Mouse (Mus musculus): Measurements from ENCODE around the gene Pde4a. TPM values are rescaled to one million over a fixed set of nuclear protein-coding genes. Genes with fewer than 3 reads are reported as not detected.
A peak's percentile ranks its signal among the peaks of the same experiment; 100 is the strongest.
"Not testable (repeated sequence)": the region's sequence is repeated elsewhere in the genome, so short reads cannot be mapped to it uniquely, and the experiment has no call there.

Pde4a gene
- polyA plus RNA-seq, 1 experiment from 2014 or later, result 6.0 TPM

GRCm38 (mm10) chr9:21193786-21194185, 28.3 kb downstream of the Pde4a start:
- Histone ChIP-seq H3K27ac (no peak overlapping the region), H3K27me3 (replicated peaks) (no peaks in the 10 kb centered on the region), H3K9ac (no peak overlapping the region), H3K9me3 (no peaks in the 10 kb centered on the region), H3K36me3 (no peaks in the 10 kb centered on the region), H3K4me2 (replicated peaks) (no peak overlapping the region), H3K4me3 (replicated peaks) (no peak overlapping the region), H3K4me1 (replicated peaks) (peaks cover 13% of the 10 kb centered on the region)
- ATAC-seq, result no peak
- 85% methylated on average over 3 of the region's 3 CpGs for WGBS

GRCm38 (mm10) chr9:21194787-21195493, 29.4 kb downstream of the Pde4a start:
- Histone ChIP-seq H3K4me1 (replicated peaks) (peaks cover 13% of the 10 kb centered on the region), H3K9me3 (no peaks in the 10 kb centered on the region), H3K9ac (no peak overlapping the region), H3K4me2 (replicated peaks) (no peak overlapping the region), H3K36me3 (no peaks in the 10 kb centered on the region), H3K27me3 (replicated peaks) (no peaks in the 10 kb centered on the region), H3K4me3 (replicated peaks) (no peak overlapping the region), H3K27ac (no peak overlapping the region)
- ATAC-seq, result no peak
- WGBS, result 85% methylated on average over 4 of the region's 4 CpGs

GRCm38 (mm10) chr9:21195736-21196505, 30.4 kb downstream of the Pde4a start:
- not testable (repeated sequence) for H3K27me3 ChIP-seq (replicated peaks); H3K36me3 ChIP-seq; H3K9ac ChIP-seq; H3K9me3 ChIP-seq; H3K4me2 ChIP-seq (replicated peaks); H3K4me3 ChIP-seq (replicated peaks); H3K27ac ChIP-seq
- peak; percentile 65 for ATAC-seq
- peaks cover 13% of the 10 kb centered on the region for H3K4me1 ChIP-seq (replicated peaks)
- 53% methylated on average over 7 of the region's 7 CpGs for WGBS

GRCm38 (mm10) chr9:21196521-21197433, 31.3 kb downstream of the Pde4a start:
- H3K4me2 ChIP-seq (replicated peaks), result peak overlapping the region; percentile 60
- no peaks in the 10 kb centered on the region for H3K27me3 ChIP-seq (replicated peaks)
- ATAC-seq, result peak; percentile 65
- WGBS, result 38% methylated on average over 19 of the region's 19 CpGs
- H3K4me1 ChIP-seq (replicated peaks), result peaks cover 13% of the 10 kb centered on the region
- peak overlapping the region; percentile 28 for H3K4me3 ChIP-seq (replicated peaks)
- H3K27ac ChIP-seq, result no peak overlapping the region
- H3K36me3 ChIP-seq, result no peaks in the 10 kb centered on the region
- H3K9me3 ChIP-seq, result no peaks in the 10 kb centered on the region
- peak overlapping the region; percentile 34; the same call in 1 of the 2 replicates for H3K9ac ChIP-seq

- H3K4me2 ChIP-seq (replicated peaks), result 0 out of 2 replicates have a peak overlapping the region, but pooled peaks have one; percentile 60
- 27% methylated on average over 4 of the region's 4 CpGs for WGBS
- H3K4me3 ChIP-seq (replicated peaks), result no peak overlapping the region
Observed at GRCm38 (mm10) chr9:21197981-21198380, 32.5 kb downstream of the Pde4a start.

GRCm38 (mm10) chr9:21198960-21199359, 33.4 kb downstream of the Pde4a start:
- Histone ChIP-seq H3K27me3 (replicated peaks) (no peaks in the 10 kb centered on the region), H3K9ac (no peak overlapping the region), H3K4me2 (replicated peaks) (no peak overlapping the region), H3K9me3 (no peaks in the 10 kb centered on the region), H3K4me1 (replicated peaks) (peaks cover 13% of the 10 kb centered on the region), H3K4me3 (replicated peaks) (no peak overlapping the region), H3K27ac (no peak overlapping the region), H3K36me3 (no peaks in the 10 kb centered on the region)
- no peak for ATAC-seq
- 89% methylated on average over 3 of the region's 3 CpGs for WGBS

More at GRCm38 (mm10) chr9:21197981-21198380, 32.5 kb downstream of the Pde4a start:
- Histone ChIP-seq H3K36me3 (no peaks in the 10 kb centered on the region), H3K27ac (no peak overlapping the region), H3K4me1 (replicated peaks) (peaks cover 13% of the 10 kb centered on the region), H3K9me3 (no peaks in the 10 kb centered on the region), H3K27me3 (replicated peaks) (no peaks in the 10 kb centered on the region), H3K9ac (no peak overlapping the region)
- 0 out of 2 replicates have a peak, but pooled peaks have one; percentile 13 for ATAC-seq

- Histone ChIP-seq H3K27ac (no peak overlapping the region), H3K4me3 (replicated peaks) (no peak overlapping the region), H3K9me3 (no peaks in the 10 kb centered on the region), H3K27me3 (replicated peaks) (no peaks in the 10 kb centered on the region), H3K9ac (no peak overlapping the region), H3K4me1 (replicated peaks) (peaks cover 7% of the 10 kb centered on the region), H3K36me3 (no peaks in the 10 kb centered on the region), H3K4me2 (replicated peaks) (peak overlapping the region; percentile 81; the same call in 1 of the 2 replicates)
- no peak for ATAC-seq
- WGBS, result 36% methylated on average over 8 of the region's 8 CpGs
Observed at GRCm38 (mm10) chr9:21204156-21204527, 38.6 kb downstream of the Pde4a start.

- no peak overlapping the region for H3K27ac ChIP-seq
- peak; percentile 78 for ATAC-seq
- H3K36me3 ChIP-seq, result no peaks in the 10 kb centered on the region
- no peaks in the 10 kb centered on the region for H3K9me3 ChIP-seq
- peak overlapping the region; percentile 17; the same call in 1 of the 2 replicates for H3K9ac ChIP-seq
- H3K4me3 ChIP-seq (replicated peaks), result peak overlapping the region; percentile 38
- peaks cover 7% of the 10 kb centered on the region for H3K4me1 ChIP-seq (replicated peaks)
- H3K27me3 ChIP-seq (replicated peaks), result no peaks in the 10 kb centered on the region
- WGBS, result 5% methylated on average over 23 of the region's 23 CpGs
- H3K4me2 ChIP-seq (replicated peaks), result peak overlapping the region; percentile 81
Observed at GRCm38 (mm10) chr9:21204528-21205272, 39.2 kb downstream of the Pde4a start.

- no peaks in the 10 kb centered on the region for H3K36me3 ChIP-seq
- WGBS, result 84% methylated on average over 6 of the region's 6 CpGs
- no peak overlapping the region for H3K4me3 ChIP-seq (replicated peaks)
- no peak overlapping the region for H3K9ac ChIP-seq
- no peak overlapping the region for H3K4me2 ChIP-seq (replicated peaks)
- H3K4me1 ChIP-seq (replicated peaks), result peaks cover 9% of the 10 kb centered on the region
- no peak for ATAC-seq
- H3K9me3 ChIP-seq, result no peaks in the 10 kb centered on the region
- H3K27me3 ChIP-seq (replicated peaks), result no peaks in the 10 kb centered on the region
- H3K27ac ChIP-seq, result no peak overlapping the region
Observed at GRCm38 (mm10) chr9:21206848-21207247, 41.3 kb downstream of the Pde4a start.

GRCm38 (mm10) chr9:21208626-21209025, 43.1 kb downstream of the Pde4a start:
- Histone ChIP-seq H3K9ac (no peak overlapping the region), H3K27me3 (replicated peaks) (no peaks in the 10 kb centered on the region), H3K9me3 (no peaks in the 10 kb centered on the region), H3K4me3 (replicated peaks) (no peak overlapping the region), H3K4me1 (replicated peaks) (peaks cover 9% of the 10 kb centered on the region), H3K4me2 (replicated peaks) (no peak overlapping the region), H3K36me3 (no peaks in the 10 kb centered on the region), H3K27ac (no peak overlapping the region)
- WGBS, result 77% methylated on average over 2 of the region's 2 CpGs
- ATAC-seq, result no peak

GRCm38 (mm10) chr9:21210821-21211220, 45.3 kb downstream of the Pde4a start:
- no peaks in the 10 kb centered on the region for H3K9me3 ChIP-seq
- no peak overlapping the region for H3K4me2 ChIP-seq (replicated peaks)
- H3K4me3 ChIP-seq (replicated peaks), result no peak overlapping the region
- H3K27me3 ChIP-seq (replicated peaks), result no peaks in the 10 kb centered on the region
- no peaks in the 10 kb centered on the region for H3K36me3 ChIP-seq
- H3K27ac ChIP-seq, result no peak overlapping the region
- no peak overlapping the region for H3K9ac ChIP-seq
- ATAC-seq, result peak; percentile 41
- 0 out of 2 replicates have a peak, but pooled peaks cover 2% of the 10 kb centered on the region for H3K4me1 ChIP-seq (replicated peaks)
- WGBS, result 79% methylated on average over 6 of the region's 6 CpGs

All from intestine, embryonic 15.5 days (tissue).